Mouse (Mus musculus) small intestine, adult 2 months (tissue): ENCODE results near the gene Ngly1. TPM values are rescaled to one million over a fixed set of nuclear protein-coding genes. Genes with fewer than 3 reads are reported as not detected.

Source experiments
- H3K27ac ChIP-seq: fragments of 200-500 bp; 2 replicates; pipeline ENCODE4 v1.5.1; 2012; ENCODE audit warnings: low read depth, low read length, control low read depth, inconsistent platforms; ENCODE audit not compliant: insufficient read depth
- H3K27me3 ChIP-seq: fragments of 200-500 bp; 2 replicates; pipeline ENCODE4 v1.6.1; 2012; ENCODE audit warnings: mild to moderate bottlenecking, moderate library complexity, low read length, inconsistent platforms; ENCODE audit not compliant: control insufficient read depth, insufficient read depth
- H3K36me3 ChIP-seq: fragments of 200-500 bp; 2 replicates; pipeline ENCODE4 v1.6.1; 2012; ENCODE audit warnings: mild to moderate bottlenecking, low read length, control low read depth, inconsistent platforms; ENCODE audit not compliant: control insufficient read depth, insufficient read depth
- H3K4me1 ChIP-seq: fragments of 200-500 bp; 2 replicates; pipeline ENCODE4 v1.6.1; 2012; ENCODE audit warnings: low read length, inconsistent platforms, mixed read lengths; ENCODE audit not compliant: control insufficient read depth, insufficient read depth, insufficient read length
- H3K4me3 ChIP-seq: fragments of 200-500 bp; 2 replicates; pipeline ENCODE4 v1.5.1; 2012; ENCODE audit warnings: low read depth, mild to moderate bottlenecking, control low read depth, inconsistent platforms, low read length, moderate library complexity
- CTCF ChIP-seq: fragments of 200-500 bp; IDR thresholded peaks from 2 replicates; pipeline ENCODE4 v1.5.1; 2012; ENCODE audit warnings: low read depth, mild to moderate bottlenecking, control low read depth, inconsistent platforms, low read length, moderate library complexity, mixed read lengths; ENCODE audit not compliant: insufficient replicate concordance, insufficient read length; ENCODE audit errors: extremely low read depth
- POLR2A ChIP-seq: fragments of 200-500 bp; IDR thresholded peaks from 2 replicates; pipeline ENCODE4 v1.6.1; 2012; ENCODE audit warnings: low read depth, mild to moderate bottlenecking, control low read depth, inconsistent platforms, low read length, moderate library complexity
- WGBS: fragments of 180-500 bp; shearing (Covaris S2); methylation state at CpG from one replicate; pipeline ENCODE4 v1.1.7; 2018; 5-methylcytosine and 5-hydroxymethylcytosine counted together
- polyA plus RNA-seq: library from polyadenylated mRNA; depleted of rRNA; stranded (reverse); fragments of >200 nt; gene quantifications from 2 replicates; pipeline ENCODE4 v1.2.3, GENCODE M21; 2012; rRNA removed

Gene Ngly1
- polyA plus RNA-seq, 1 experiment = 23.4 TPM

DNA sequence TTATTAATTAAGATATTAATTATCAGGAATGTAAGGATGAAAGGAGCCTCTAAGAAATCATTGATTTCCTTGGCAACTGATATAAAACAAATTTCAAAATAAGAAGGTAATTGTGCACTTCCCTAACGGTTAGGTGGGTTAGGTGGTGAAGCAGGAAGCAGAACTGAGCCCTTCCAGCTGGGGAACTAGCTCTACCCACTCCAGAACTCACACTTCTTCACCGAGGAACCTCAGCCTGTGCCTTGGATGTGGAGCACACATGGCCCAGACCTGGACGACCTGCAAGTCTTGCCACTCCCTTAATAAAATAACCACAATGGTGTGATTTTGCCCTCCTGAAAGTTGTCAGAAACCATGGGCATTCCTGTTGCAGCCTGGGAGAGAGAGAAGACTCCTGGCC, 80.7 kb downstream of the Ngly1 start:
- Histone ChIP-seq H3K27me3 (no peaks in the 10 kb centered on the region), H3K27ac (no peak overlapping the region), H3K4me3 (no peak overlapping the region), H3K36me3 (no peaks in the 10 kb centered on the region), H3K4me1 (no peaks in the 10 kb centered on the region)
- 62% methylated on average over 3 of the region's 3 CpGs for WGBS
- no peak for TF ChIP-seq POLR2A
- TF ChIP-seq CTCF = no peak

GRCm38 (mm10) chr14:16334260-16334659, 85.2 kb downstream of the Ngly1 start:
- Histone ChIP-seq H3K4me1 (no peaks in the 10 kb centered on the region), H3K27me3 (no peaks in the 10 kb centered on the region), H3K36me3 (no peaks in the 10 kb centered on the region), H3K4me3 (no peak overlapping the region), H3K27ac (no peak overlapping the region)
- WGBS = 73% methylated on average over 3 of the region's 3 CpGs
- no peak for TF ChIP-seq POLR2A
- TF ChIP-seq CTCF = no peak

DNA sequence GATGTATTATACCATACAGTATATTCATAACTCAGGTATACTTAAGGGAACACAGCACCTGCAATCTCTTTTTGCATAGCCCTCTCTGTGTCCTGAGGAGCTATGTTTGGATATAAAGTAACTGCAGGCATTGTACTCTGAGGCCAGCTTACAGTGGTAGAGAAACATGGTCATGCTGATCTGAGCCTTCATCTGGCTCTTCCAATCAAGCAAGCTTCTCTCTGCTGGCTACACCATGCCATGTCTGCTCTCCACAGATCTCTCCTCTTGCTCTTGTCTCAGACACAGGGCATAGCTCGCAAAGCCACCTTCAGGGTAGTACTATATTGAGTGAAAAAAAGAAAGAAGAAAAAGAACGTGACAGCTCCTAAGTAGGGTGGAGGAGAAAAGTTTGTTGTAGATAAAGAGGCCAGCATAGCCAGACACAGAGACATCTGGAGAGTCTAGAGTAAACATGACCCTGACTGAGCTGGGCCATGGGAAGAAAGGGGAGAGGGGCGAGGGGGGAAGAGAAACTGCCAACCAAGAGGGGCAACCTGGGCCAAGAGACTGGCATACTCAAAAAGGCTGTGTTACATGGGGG, 86.8 kb downstream of the Ngly1 start:
- WGBS = 51% methylated on average over 3 of the region's 3 CpGs
- TF ChIP-seq POLR2A (no peak), CTCF (no peak)
- H3K4me1 ChIP-seq = no peaks in the 10 kb centered on the region
- H3K4me3 ChIP-seq = no peak overlapping the region
- H3K27me3 ChIP-seq = no peaks in the 10 kb centered on the region
- no peak overlapping the region for H3K27ac ChIP-seq
- H3K36me3 ChIP-seq = no peaks in the 10 kb centered on the region

- Histone ChIP-seq H3K4me1 (no peaks in the 10 kb centered on the region), H3K36me3 (no peaks in the 10 kb centered on the region), H3K27me3 (no peaks in the 10 kb centered on the region), H3K27ac (no peak overlapping the region), H3K4me3 (no peak overlapping the region)
- 74% methylated on average over 9 of the region's 9 CpGs for WGBS
- TF ChIP-seq CTCF (no peak), POLR2A (no peak)
Measured at GRCm38 (mm10) chr14:16347505-16347904, 98.4 kb downstream of the Ngly1 start.

- 27% methylated on average over 1 of the region's 1 CpGs for WGBS
- H3K27me3 ChIP-seq = no peaks in the 10 kb centered on the region
- no peaks in the 10 kb centered on the region for H3K4me1 ChIP-seq
- no peak overlapping the region for H3K4me3 ChIP-seq
- TF ChIP-seq CTCF (no peak), POLR2A (no peak)
- no peaks in the 10 kb centered on the region for H3K36me3 ChIP-seq
- H3K27ac ChIP-seq = no peak overlapping the region
Measured at GRCm38 (mm10) chr14:16359704-16360103, 110.6 kb downstream of the Ngly1 start.

Other genes starting within 250 kb of the Ngly1 start
- gene Oxsm, start 528 bp downstream of the Ngly1 start, polyA plus RNA-seq = 2.1 and 3.2 TPM in 2 replicates
- 1.3 and 1.7 TPM in 2 replicates for gene Top2b, start 115.9 kb downstream of the Ngly1 start, polyA plus RNA-seq